Mouse (Mus musculus): Measurements from ENCODE around the gene Tuba3b.

The Tuba3b gene

GRCm38 (mm10) chr6:145605203-145605602, 10.4 kb upstream of the Tuba3b start:
- in situ Hi-C loops (cut with MseI, MboI): no loop called here

GRCm38 (mm10) chr6:145607746-145608145, 7.8 kb upstream of the Tuba3b start:
- in situ Hi-C loops (cut with MseI, MboI): no loop called here

DNA sequence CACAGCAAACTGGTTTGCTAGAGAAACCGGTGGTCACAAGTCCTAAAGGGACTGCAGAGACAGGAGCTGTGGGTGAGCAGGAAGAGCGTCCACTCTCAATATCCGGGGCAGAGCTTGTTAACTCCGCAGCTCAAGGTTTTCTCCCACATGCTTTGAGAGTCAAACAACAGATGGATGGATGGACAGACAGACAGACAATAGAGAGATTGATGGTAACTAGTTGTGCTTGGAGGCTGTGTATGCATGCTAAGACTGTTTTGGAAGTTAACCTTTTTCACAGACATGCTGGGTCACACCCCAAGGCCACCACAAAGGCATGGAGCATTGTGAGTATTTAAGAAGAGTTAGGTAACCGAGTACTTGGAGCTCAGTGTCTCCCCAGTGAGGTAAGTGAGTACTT, 6.9 kb upstream of the Tuba3b start:
- in situ Hi-C loops (cut with MseI, MboI): no loop called here

DNA sequence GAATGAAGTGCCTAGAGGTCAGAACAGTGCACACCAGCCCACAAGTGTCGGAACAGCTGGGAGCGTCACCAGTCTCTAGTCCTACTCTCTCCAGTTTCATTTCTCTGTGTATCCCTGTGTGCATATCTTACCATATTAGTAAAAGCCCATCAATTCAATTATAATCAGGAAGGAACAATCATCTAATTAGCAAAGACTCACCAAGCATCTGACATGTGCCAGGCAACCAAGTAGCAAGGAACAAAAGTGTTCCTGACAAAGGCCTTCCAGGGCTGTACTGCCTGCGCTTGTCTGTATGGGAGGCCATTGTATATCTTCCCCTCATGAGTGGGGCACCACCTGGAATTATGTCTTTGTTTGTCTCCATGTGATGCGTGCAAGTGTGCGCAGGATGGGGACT, 4.7 kb upstream of the Tuba3b start:
- in situ Hi-C loops (cut with MseI, MboI): no loop called here

DNA sequence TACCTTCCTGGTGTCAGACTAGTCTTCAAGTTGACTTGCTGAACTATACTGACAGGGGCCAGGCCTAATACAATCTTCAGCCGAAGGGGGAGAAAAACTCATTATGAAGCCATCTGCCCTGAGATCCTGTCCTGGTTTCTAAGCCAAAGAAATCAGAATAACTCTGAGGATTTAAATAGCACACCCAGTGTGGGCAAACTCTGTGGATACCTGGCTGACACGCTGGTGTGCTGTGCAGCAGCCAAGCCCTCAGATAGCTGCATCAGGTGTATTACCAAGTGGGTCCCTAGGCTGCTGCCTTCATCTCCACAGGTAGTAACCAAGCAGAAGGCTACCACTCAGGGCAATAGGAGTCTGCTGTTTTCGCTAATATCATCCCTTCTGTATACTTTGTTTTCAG, 2.9 kb upstream of the Tuba3b start:
- in situ Hi-C loops (cut with MseI, MboI): no loop called here

DNA sequence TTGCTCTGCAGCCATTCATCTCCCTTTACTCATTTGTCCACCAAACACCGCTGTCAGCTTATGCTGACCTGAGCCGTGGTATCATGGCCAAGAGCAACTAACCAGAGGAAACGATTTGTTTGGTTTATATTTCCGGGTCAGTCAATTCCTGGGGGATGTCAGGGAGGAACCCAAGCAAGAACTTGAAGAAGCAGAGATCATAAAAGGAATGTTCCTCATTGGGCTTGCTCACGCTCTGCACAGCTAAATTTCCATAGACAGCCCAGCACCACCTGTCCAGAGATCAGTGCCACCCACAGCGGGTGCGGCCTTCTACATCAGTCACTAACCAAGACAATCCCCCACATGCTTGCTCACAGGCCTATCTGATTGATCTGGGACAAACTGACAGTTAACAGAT, 1.3 kb upstream of the Tuba3b start, which contains the start of gene Lmntd1:
Gene Lmntd1, minus strand, starts transcription at position 101 of the 400 bp plus-strand sequence.
- in situ Hi-C loops (cut with MseI, MboI): no loop called here

DNA sequence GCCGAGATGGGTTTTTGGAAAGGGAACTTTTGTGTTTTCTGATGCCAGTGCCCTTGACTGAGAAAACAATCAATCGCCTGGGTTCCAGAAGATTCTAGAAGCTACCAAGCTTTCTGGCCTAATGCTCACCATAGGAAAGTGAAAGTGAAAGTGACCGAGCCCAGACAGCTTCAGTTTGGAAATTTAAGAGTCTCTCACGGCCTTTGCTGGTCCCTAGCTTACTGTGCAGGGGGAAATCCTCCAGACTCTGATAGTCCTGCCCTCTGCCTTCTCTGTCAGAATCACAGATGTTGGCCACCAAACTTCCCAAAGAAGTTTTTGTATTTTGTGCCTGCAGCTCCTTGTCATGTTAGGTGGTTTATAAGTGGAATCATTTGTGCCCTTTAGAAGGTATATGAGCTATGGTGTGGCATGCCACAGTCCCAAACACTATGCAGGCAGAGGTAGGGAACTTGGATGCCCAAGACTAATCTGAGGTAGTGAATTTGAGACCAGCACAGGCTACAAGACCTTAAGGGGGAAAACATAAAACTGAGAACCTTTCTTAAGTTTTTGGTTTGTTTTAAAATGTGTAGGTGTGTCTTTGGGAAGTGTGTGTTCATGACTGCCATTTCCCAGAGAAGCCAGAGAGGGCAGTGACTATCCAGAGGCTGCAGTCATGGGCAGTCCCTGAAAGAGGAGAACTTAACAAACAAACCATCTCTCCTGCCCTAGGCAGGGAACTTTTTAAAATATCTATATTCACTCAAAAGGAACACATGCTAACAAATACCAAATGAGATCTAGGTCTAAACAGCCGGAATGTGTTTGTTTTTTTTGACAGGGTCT, 1.1 kb downstream of the Tuba3b start:
- in situ Hi-C loops (cut with MseI, MboI): no loop called here

- in situ Hi-C loops (cut with MseI, MboI): no loop called here
Observed at GRCm38 (mm10) chr6:145623141-145623540, 7.6 kb downstream of the Tuba3b start.

DNA sequence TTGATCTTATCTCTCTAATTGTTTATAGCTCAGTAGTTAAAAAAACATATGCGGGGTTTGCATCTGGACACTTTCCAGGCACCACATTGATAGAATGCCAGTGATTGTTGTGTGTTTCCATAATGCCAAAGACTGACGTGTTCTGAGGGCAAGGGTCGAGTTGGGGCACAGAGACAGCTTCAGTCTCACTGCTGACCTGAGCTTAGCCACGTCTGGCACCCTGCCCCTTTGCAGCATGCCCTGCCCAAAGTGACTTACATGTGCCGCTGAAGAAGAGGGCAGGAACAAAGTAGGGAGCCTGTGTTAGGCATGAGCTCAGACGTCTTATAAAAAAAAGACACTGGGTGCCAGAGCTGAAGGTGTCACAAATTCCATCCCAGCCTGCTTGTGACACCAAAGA, 14.7 kb downstream of the Tuba3b start:
- in situ Hi-C loops (cut with MseI, MboI): no loop called here

GRCm38 (mm10) chr6:145634454-145634853, 18.9 kb downstream of the Tuba3b start:
- in situ Hi-C loops (cut with MseI, MboI): no loop called here

DNA sequence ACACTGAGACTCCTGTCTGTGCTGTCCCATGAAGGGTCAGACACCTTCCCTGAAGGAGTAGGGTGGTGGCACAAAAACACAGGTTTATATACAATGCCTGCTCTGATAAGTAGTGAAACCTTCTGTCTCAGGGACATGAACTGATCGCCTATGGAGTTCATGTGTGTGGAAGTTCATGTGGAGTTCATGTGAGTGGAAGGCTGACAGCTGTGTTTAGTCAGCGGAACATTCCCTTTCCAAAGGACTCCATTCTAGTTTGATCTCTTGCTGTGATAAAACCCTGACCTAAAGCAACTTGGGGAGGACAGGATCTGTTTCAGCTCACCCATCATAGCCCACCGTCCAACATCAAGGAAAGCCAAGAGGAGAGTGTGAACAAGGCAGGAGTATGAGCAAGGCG, 21.1 kb downstream of the Tuba3b start:
- in situ Hi-C loops (cut with MseI, MboI): no loop called here

DNA sequence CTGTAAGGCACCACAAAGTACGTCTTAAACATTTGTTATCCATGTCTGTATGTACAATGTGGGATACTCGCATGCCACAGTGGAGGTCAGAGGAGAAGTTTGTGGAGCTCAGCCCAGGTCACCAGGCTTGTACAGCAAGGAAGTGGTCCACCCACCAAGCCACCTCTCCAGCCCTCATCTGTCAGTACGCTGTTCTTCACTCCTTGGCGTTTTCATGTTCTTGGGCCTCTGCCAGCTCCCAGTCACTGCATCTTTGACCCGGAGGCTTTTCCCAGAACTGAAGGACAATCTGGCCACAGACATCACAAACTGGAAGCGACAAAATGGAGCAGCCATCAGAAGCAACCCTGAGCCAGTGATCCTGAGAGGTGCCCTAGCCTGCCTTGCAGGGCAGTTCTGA, 22.7 kb downstream of the Tuba3b start:
- in situ Hi-C loops (cut with MseI, MboI): no loop called here

- in situ Hi-C loops (cut with MseI, MboI): no loop called here
Observed at GRCm38 (mm10) chr6:145640971-145641506, 25.5 kb downstream of the Tuba3b start.

DNA sequence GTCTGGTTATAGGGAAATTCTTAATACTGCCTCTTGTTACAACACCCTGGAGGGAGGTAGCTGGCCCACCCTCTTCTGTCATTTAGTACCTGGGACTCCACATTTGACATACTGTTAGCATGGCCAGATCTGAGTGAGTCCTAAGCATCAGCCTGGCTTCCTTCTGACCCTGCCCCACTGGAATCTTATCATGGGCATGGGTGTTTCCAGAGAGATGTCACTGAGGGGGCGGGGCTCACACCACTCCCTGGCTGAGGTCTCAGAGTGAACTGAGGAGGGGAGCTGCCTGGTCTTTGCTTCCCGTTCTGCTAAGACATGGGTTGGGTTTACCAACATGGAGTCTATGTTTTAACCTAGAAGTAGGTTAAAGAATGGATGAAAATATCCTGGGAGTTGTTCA, 36.4 kb downstream of the Tuba3b start:
- in situ Hi-C loops (cut with MseI, MboI): loop anchor here in 1 of 2 experiments (10.0 kb wide), 1 partner anchor 143 kb away; no protein-coding TSS in a partner anchor

- in situ Hi-C loops (cut with MseI, MboI): loop anchor here in 1 of 2 experiments (10.0 kb wide), 1 partner anchor 142 kb away; no protein-coding TSS in a partner anchor
Observed at GRCm38 (mm10) chr6:145652986-145653385, 37.4 kb downstream of the Tuba3b start.

DNA sequence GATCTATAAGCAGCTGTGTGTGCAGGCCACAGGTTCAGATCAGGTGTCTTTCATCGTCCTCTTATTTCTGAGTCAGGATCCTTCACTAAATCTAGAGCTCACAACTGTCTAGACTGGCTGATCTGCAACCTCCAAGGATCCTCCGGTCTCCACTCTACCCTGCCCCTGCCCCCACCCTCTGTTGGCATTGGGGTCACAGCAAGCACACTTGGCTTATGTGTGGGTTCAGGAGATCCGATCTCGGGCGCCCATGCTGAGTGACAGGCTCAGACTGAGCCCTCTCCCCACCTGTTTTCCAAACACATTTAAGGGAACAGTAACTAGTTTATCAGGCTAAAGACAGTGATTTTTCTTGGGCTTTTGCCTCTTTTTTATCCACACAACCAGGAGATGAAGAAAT, 38.1 kb downstream of the Tuba3b start:
- in situ Hi-C loops (cut with MseI, MboI): loop anchor here in 1 of 2 experiments (10.0 kb wide), 1 partner anchor 141 kb away; no protein-coding TSS in a partner anchor

DNA sequence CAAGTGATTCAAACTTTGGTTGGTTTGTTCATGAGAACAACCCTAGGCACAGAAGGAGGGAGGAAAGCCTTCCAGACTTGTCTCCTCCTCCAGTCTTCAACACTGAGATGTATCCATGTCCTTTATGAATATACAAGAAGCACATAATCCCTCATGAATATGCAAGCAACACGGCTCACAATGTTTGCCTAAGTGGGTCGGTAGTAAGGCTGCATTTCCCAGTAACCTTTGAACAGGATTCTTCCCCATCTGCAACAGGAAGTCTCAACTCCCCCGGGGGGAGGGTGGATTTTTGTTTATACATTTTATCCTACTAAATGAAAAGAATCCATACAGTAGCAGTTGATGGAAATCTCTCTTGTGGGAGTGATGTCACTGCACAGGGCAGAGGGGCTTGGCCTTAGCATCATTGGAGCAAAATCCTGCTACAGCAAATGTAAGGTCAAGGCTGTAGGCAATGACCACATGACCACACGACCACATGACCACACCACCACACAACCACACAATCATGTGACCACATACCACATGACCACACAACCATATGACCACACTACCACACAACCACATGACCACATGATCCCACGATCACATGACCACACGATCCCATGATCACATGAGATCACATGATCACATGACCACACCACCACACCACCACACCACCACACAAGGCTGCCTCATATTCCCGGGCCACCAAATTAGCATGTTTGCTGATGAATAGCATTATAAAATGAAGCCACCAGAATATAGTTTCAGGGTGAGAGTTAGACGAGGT, 38.7 kb downstream of the Tuba3b start:
- in situ Hi-C loops (cut with MseI, MboI): loop anchor here in 1 of 2 experiments (10.0 kb wide), 1 partner anchor 141 kb away; no protein-coding TSS in a partner anchor

GRCm38 (mm10) chr6:145655678-145656077, 40.1 kb downstream of the Tuba3b start:
- in situ Hi-C loops (cut with MseI, MboI): loop anchor here in 1 of 2 experiments (10.0 kb wide), 1 partner anchor 139 kb away; no protein-coding TSS in a partner anchor

- in situ Hi-C loops (cut with MseI, MboI): loop anchor here in 1 of 2 experiments (10.0 kb wide), 1 partner anchor 138 kb away; no protein-coding TSS in a partner anchor
Observed at GRCm38 (mm10) chr6:145656740-145657591, 41.4 kb downstream of the Tuba3b start.

- in situ Hi-C loops (cut with MseI, MboI): loop anchor here in 1 of 2 experiments (10.0 kb wide), 1 partner anchor 136 kb away; no protein-coding TSS in a partner anchor
Observed at GRCm38 (mm10) chr6:145659116-145659515, 43.6 kb downstream of the Tuba3b start.

- in situ Hi-C loops (cut with MseI, MboI): loop anchor here in 1 of 2 experiments (5.0 kb wide), 1 partner anchor 131 kb away; no protein-coding TSS in a partner anchor
Observed at GRCm38 (mm10) chr6:145660943-145661342, 45.4 kb downstream of the Tuba3b start.
